Mouse (Mus musculus) testis, adult 2 months (tissue): ENCODE measurements around the gene Phospho1.

Source experiments
- CTCF ChIP-seq: fragments of 200-500 bp; IDR thresholded peaks from 2 replicates; pipeline ENCODE4 v1.5.1; 2012; ENCODE audit warnings: low read depth, mild to moderate bottlenecking, inconsistent platforms, low read length, moderate library complexity; ENCODE audit not compliant: control insufficient read depth, insufficient read depth, insufficient replicate concordance
- POLR2A ChIP-seq: fragments of 200-500 bp; IDR thresholded peaks from 2 replicates; pipeline ENCODE4 v1.6.1; 2012; ENCODE audit warnings: low read depth, mild to moderate bottlenecking, inconsistent platforms, low read length, moderate library complexity; ENCODE audit not compliant: control insufficient read depth

DNA sequence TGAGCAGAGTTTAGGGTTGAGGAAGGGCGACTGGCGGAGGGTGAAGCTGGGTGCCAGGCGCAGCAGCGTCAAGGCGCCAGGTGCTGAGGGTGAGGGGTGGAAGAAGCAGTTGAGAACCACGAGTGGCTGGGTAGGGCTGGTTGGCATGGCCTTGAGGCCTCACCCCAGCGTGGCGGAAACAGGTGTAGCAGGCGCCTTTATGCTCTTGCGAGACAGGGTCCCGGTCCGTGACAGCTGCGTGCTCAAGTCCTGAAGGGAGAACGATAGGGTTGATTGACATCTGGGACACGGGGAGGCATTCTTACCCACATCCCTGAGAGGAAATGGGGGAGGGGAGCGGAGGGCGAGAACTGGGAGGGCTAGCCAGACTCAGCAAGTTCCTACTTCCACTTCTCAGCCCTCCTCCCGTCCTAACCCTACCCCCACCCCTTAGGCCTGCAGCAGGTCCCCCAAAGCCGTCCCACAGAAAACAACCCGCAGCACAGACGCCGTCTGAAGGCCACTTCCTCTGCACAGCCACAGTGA lies 9.9 kb downstream of the Phospho1 start:
- no peak for TF ChIP-seq CTCF
- no peak for TF ChIP-seq POLR2A
